Mouse (Mus musculus): ENCODE measurements around the gene Cdc42ep4. TPM values are rescaled to one million over a fixed set of nuclear protein-coding genes. Genes with fewer than 3 reads are reported as not detected.

Gene Cdc42ep4
- polyA plus RNA-seq, 1 experiment from 2014 or later = 48.5 TPM

- no peak for TF ChIP-seq CTCF (IDR thresholded peaks at IDR 0.05; ENCODE audit: low read depth)
- ATAC-seq (replicated peaks; ENCODE audit: low FRiP score, low read depth) = no peak
- WGBS = 95% methylated on average over 10 of the region's 10 CpGs
- no peak overlapping the region for H3K4me3 ChIP-seq (replicated peaks; ENCODE audit: low read depth, low read length)
- 0 out of 2 replicates have a peak, but pooled peaks cover under 1% of the 10 kb centered on the region for H3K36me3 ChIP-seq (ENCODE audit: insufficient read depth, low read length)
- H3K4me2 ChIP-seq (ENCODE audit: low read length) = peak overlapping the region; percentile 63; the same call in 1 of the 2 replicates
- DNase-seq (ENCODE audit: low spot score) = no peak
- H3K9me3 ChIP-seq (replicated peaks; ENCODE audit: low read length) = no peaks in the 10 kb centered on the region
- H3K9ac ChIP-seq (ENCODE audit: low read depth, low read length) = no peak overlapping the region
- no peaks in the 10 kb centered on the region for H3K27me3 ChIP-seq (ENCODE audit: insufficient read depth, low read length)
- H3K27ac ChIP-seq = no peak overlapping the region
- peaks cover 23% of the 10 kb centered on the region for H3K4me1 ChIP-seq (replicated peaks; ENCODE audit: insufficient read depth, low read length)
These were observed 1.2 kb upstream of the Cdc42ep4 start for GRCm38 (mm10) chr11:113752685-113753430.

GRCm38 (mm10) chr11:113752158-113752661, 529 bp upstream of the Cdc42ep4 start:
- H3K4me1 ChIP-seq (replicated peaks; ENCODE audit: insufficient read depth, low read length) = peaks cover 30% of the 10 kb centered on the region
- peak overlapping the region; percentile 63 for H3K4me2 ChIP-seq (ENCODE audit: low read length)
- H3K4me3 ChIP-seq (replicated peaks; ENCODE audit: low read depth, low read length) = peak overlapping the region; percentile 84
- 13% methylated on average over 15 of the region's 15 CpGs for WGBS
- DNase-seq (ENCODE audit: low spot score) (no peak), ATAC-seq (replicated peaks; ENCODE audit: low FRiP score, low read depth) (peak; percentile 0; the same call in 1 of the 2 replicates)
- H3K27ac ChIP-seq = peak overlapping the region; percentile 96
- H3K27me3 ChIP-seq (ENCODE audit: insufficient read depth, low read length) = no peaks in the 10 kb centered on the region
- H3K9ac ChIP-seq (ENCODE audit: low read depth, low read length) = peak overlapping the region; percentile 60
- no peak for TF ChIP-seq CTCF (IDR thresholded peaks at IDR 0.05; ENCODE audit: low read depth)
- no peaks in the 10 kb centered on the region for H3K9me3 ChIP-seq (replicated peaks; ENCODE audit: low read length)
- 0 out of 2 replicates have a peak, but pooled peaks cover 6% of the 10 kb centered on the region for H3K36me3 ChIP-seq (ENCODE audit: insufficient read depth, low read length)

GRCm38 (mm10) chr11:113750571-113751483, 854 bp downstream of the Cdc42ep4 start:
- peak; percentile 84 for DNase-seq (ENCODE audit: low spot score)
- ATAC-seq (replicated peaks; ENCODE audit: low FRiP score, low read depth) = peak; percentile 29
- under 1% methylated on average over 67 of the region's 67 CpGs for WGBS
- Histone ChIP-seq H3K36me3 (ENCODE audit: insufficient read depth, low read length) (0 out of 2 replicates have a peak, but pooled peaks cover 6% of the 10 kb centered on the region), H3K4me2 (ENCODE audit: low read length) (peak overlapping the region; percentile 63), H3K27me3 (ENCODE audit: insufficient read depth, low read length) (no peaks in the 10 kb centered on the region), H3K9me3 (replicated peaks; ENCODE audit: low read length) (no peaks in the 10 kb centered on the region), H3K4me3 (replicated peaks; ENCODE audit: low read depth, low read length) (peak overlapping the region; percentile 84), H3K4me1 (replicated peaks; ENCODE audit: insufficient read depth, low read length) (peaks cover 30% of the 10 kb centered on the region), H3K9ac (ENCODE audit: low read depth, low read length) (peak overlapping the region; percentile 85), H3K27ac (peak overlapping the region; percentile 96)
- TF ChIP-seq CTCF (IDR thresholded peaks at IDR 0.05; ENCODE audit: low read depth) = peak; percentile 64

- DNase-seq (ENCODE audit: low spot score) (peak; percentile 64), ATAC-seq (replicated peaks; ENCODE audit: low FRiP score, low read depth) (no peak)
- no peak for TF ChIP-seq CTCF (IDR thresholded peaks at IDR 0.05; ENCODE audit: low read depth)
- H3K4me3 ChIP-seq (replicated peaks; ENCODE audit: low read depth, low read length) = peak overlapping the region; percentile 84
- 4% methylated on average over 9 of the region's 9 CpGs for WGBS
- H3K9ac ChIP-seq (ENCODE audit: low read depth, low read length) = peak overlapping the region; percentile 85
- H3K4me1 ChIP-seq (replicated peaks; ENCODE audit: insufficient read depth, low read length) = peaks cover 30% of the 10 kb centered on the region
- no peaks in the 10 kb centered on the region for H3K9me3 ChIP-seq (replicated peaks; ENCODE audit: low read length)
- peak overlapping the region; percentile 96 for H3K27ac ChIP-seq
- peak overlapping the region; percentile 63 for H3K4me2 ChIP-seq (ENCODE audit: low read length)
- H3K36me3 ChIP-seq (ENCODE audit: insufficient read depth, low read length) = 0 out of 2 replicates have a peak, but pooled peaks cover 6% of the 10 kb centered on the region
- H3K27me3 ChIP-seq (ENCODE audit: insufficient read depth, low read length) = no peaks in the 10 kb centered on the region
These were observed 1.8 kb downstream of the Cdc42ep4 start for GRCm38 (mm10) chr11:113749749-113750351.

- TF ChIP-seq CTCF (IDR thresholded peaks at IDR 0.05; ENCODE audit: low read depth) = no peak
- WGBS = 8% methylated on average over 21 of the region's 21 CpGs
- H3K9ac ChIP-seq (ENCODE audit: low read depth, low read length) = peak overlapping the region; percentile 85
- H3K36me3 ChIP-seq (ENCODE audit: insufficient read depth, low read length) = 0 out of 2 replicates have a peak, but pooled peaks cover 6% of the 10 kb centered on the region
- H3K9me3 ChIP-seq (replicated peaks; ENCODE audit: low read length) = no peaks in the 10 kb centered on the region
- H3K27ac ChIP-seq = peak overlapping the region; percentile 96
- H3K4me2 ChIP-seq (ENCODE audit: low read length) = peak overlapping the region; percentile 63
- H3K27me3 ChIP-seq (ENCODE audit: insufficient read depth, low read length) = no peaks in the 10 kb centered on the region
- DNase-seq (ENCODE audit: low spot score) (peak; percentile 69), ATAC-seq (replicated peaks; ENCODE audit: low FRiP score, low read depth) (no peak)
- peak overlapping the region; percentile 84 for H3K4me3 ChIP-seq (replicated peaks; ENCODE audit: low read depth, low read length)
- H3K4me1 ChIP-seq (replicated peaks; ENCODE audit: insufficient read depth, low read length) = peaks cover 30% of the 10 kb centered on the region
These were observed 2.7 kb downstream of the Cdc42ep4 start for GRCm38 (mm10) chr11:113748797-113749521.

Data from kidney, postnatal 0 days (tissue).